Mouse (Mus musculus) E14TG2a.4 (cell line): ENCODE data around the gene Strn.

Source experiments
- CTCF ChIP-seq: conservative IDR thresholded peaks from 2 replicates; pipeline ENCODE4 v1.5.1; 2014; ENCODE audit warnings: low read length
- NANOG ChIP-seq: IDR thresholded peaks from 2 replicates; pipeline ENCODE4 v1.6.1; 2014; ENCODE audit warnings: borderline replicate concordance, low read length, mixed read lengths

DNA sequence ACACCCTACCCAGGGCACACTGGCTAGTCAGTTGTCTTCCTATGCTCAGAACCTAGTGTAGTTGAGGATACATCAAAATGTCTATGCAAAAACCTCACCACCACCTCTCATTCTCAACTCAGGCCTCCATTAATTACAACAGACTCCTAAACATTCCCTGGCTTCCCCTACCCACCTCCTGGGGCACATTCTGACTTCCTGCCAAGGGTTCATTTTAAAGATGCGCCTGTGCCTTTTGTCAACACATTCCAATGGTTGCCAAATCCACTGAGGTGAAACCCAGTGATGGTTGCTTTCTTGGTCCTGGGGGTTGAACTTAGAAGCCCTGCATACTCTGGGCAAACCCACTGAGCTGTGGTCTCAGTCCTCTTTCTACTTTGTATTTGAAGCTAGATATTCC lies 4.9 kb downstream of the Strn start:
- TF ChIP-seq CTCF: no peak
- TF ChIP-seq NANOG: no peak
